Mouse (Mus musculus) olfactory bulb, adult 2 months (tissue): ENCODE results near the gene Rpl13. TPM values are rescaled to one million over a fixed set of nuclear protein-coding genes. Genes with fewer than 3 reads are reported as not detected.
"Not testable (repeated sequence)": the region's sequence is repeated elsewhere in the genome, so short reads cannot be mapped to it uniquely, and the experiment has no call there.

Source experiments
- H3K27ac ChIP-seq: fragments of 200-500 bp; 2 replicates; pipeline ENCODE4 v1.5.1; 2012; ENCODE audit warnings: low read depth, low read length; ENCODE audit not compliant: insufficient read depth
- H3K4me1 ChIP-seq: fragments of 200-500 bp; 2 replicates; pipeline ENCODE4 v1.6.1; 2012; ENCODE audit warnings: low read length; ENCODE audit not compliant: control insufficient read depth, insufficient read depth
- H3K4me3 ChIP-seq: fragments of 200-500 bp; 2 replicates; pipeline ENCODE4 v1.5.1; 2012; ENCODE audit warnings: mild to moderate bottlenecking, low read depth, low read length, moderate library complexity; ENCODE audit not compliant: insufficient read depth
- CTCF ChIP-seq: fragments of 200-500 bp; IDR thresholded peaks from 2 replicates; pipeline ENCODE4 v1.5.1; 2012; ENCODE audit warnings: low read depth, mild to moderate bottlenecking, low read length, moderate library complexity; ENCODE audit not compliant: insufficient read depth
- POLR2A ChIP-seq: fragments of 200-500 bp; IDR thresholded peaks from 2 replicates; pipeline ENCODE4 v1.6.1; 2012; ENCODE audit warnings: mild to moderate bottlenecking, low read depth, low read length, moderate library complexity; ENCODE audit not compliant: insufficient read depth
- WGBS: fragments of 180-500 bp; shearing (Covaris S2); methylation state at CpG from one replicate; pipeline ENCODE4 v1.1.7; 2018; 5-methylcytosine and 5-hydroxymethylcytosine counted together
- polyA plus RNA-seq: library from polyadenylated mRNA; stranded (reverse); fragments of >200 nt; gene quantifications from 2 replicates; pipeline ENCODE4 v1.2.4, GENCODE M21; 2012; ENCODE audit warnings: low replicate concordance; ENCODE audit not compliant: missing spikeins, insufficient read depth, insufficient read length

Gene Rpl13
- polyA plus RNA-seq, 1 experiment: not detected

- Histone ChIP-seq H3K27ac (peak overlapping the region; percentile 96), H3K4me1 (peaks cover 18% of the 10 kb centered on the region), H3K4me3 (no peak overlapping the region)
- TF ChIP-seq CTCF: no peak
- no peak for TF ChIP-seq POLR2A
- 35% methylated on average over 12 of the region's 12 CpGs for WGBS
Observed at GRCm38 (mm10) chr8:123083610-123084009, 18.5 kb upstream of the Rpl13 start.

DNA sequence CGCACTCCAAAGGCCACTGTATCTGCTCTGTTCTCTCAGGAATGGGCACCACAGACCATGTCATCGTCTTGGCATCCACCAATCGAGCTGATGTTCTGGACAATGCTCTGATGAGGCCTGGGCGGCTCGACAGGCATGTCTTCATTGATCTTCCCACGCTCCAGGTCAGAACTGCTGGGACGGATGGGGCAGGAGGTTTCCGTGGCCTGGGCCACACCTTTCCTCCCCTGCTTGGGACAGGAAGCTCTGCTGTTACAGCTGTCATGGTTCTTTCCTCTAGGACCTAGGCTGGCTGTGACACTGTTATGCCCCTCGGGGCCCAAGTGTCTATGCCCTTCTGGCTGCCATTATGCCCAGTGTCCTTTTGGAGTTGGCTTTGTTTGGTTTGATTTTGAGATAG, 14.9 kb upstream of the Rpl13 start:
- Histone ChIP-seq H3K4me1 (peaks cover 18% of the 10 kb centered on the region), H3K27ac (no peak overlapping the region), H3K4me3 (no peak overlapping the region)
- 89% methylated on average over 9 of the region's 9 CpGs for WGBS
- TF ChIP-seq CTCF: no peak
- no peak for TF ChIP-seq POLR2A

DNA sequence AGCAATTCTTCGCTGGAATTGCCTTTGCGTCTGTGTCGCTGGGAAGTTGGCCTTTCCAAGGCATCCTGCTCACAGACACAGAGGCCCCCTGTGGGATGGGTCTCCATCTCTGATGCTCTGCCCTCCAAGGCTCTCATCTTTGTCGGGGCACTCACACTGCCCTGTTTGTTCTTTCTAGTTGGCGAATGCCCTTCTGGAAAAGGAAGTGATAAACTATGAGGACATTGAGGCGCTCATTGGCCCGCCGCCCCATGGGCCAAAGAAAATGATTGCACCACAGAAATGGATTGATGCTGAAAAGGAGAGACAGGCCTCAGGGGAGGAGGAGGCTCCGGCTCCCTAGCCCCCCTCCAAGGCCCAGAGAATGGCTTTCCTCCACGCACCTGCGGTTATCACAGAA, 4.9 kb upstream of the Rpl13 start:
- Histone ChIP-seq H3K27ac (0 out of 2 replicates have a peak overlapping the region, but pooled peaks have one; percentile 29), H3K4me1 (peaks cover 3% of the 10 kb centered on the region), H3K4me3 (no peak overlapping the region)
- TF ChIP-seq CTCF (no peak), POLR2A (no peak)
- WGBS: 77% methylated on average over 11 of the region's 11 CpGs

- H3K27ac ChIP-seq: 0 out of 2 replicates have a peak overlapping the region, but pooled peaks have one; percentile 29
- 57% methylated on average over 12 of the region's 12 CpGs for WGBS
- H3K4me3 ChIP-seq: no peak overlapping the region
- peaks cover 3% of the 10 kb centered on the region for H3K4me1 ChIP-seq
- TF ChIP-seq CTCF (no peak), POLR2A (no peak)
Observed at GRCm38 (mm10) chr8:123097786-123098584, 4.2 kb upstream of the Rpl13 start.

- no peak overlapping the region for H3K27ac ChIP-seq
- H3K4me1 ChIP-seq: peaks cover 5% of the 10 kb centered on the region
- 62% methylated on average over 8 of the region's 8 CpGs for WGBS
- no peak for TF ChIP-seq CTCF
- no peak for TF ChIP-seq POLR2A
- no peak overlapping the region for H3K4me3 ChIP-seq
Observed at GRCm38 (mm10) chr8:123100288-123100687, 1.9 kb upstream of the Rpl13 start.

DNA sequence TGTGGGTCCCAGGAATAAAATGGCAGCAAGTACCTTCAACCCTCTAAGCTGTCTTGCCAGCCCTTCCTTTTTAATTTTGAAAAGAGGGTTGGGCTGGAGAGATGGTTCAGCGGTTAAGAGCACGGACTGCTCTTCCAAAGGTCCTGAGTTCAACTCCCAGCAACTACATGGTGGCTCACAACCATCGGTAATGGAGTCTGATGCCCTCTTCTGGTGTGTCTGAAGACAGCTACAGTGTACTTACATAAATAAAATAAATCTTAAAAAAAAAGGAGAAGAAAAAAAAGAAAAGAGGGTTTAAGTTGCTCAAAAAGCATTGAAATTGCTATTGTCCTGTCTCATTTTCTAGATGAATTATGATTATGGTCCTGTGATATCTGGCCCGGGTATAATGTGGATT, 906 bp upstream of the Rpl13 start:
- Histone ChIP-seq H3K4me1 (peaks cover 5% of the 10 kb centered on the region), H3K4me3 (no peak overlapping the region), H3K27ac (no peak overlapping the region)
- TF ChIP-seq POLR2A (no peak), CTCF (no peak)
- WGBS: 83% methylated on average over 4 of the region's 4 CpGs

GRCm38 (mm10) chr8:123102855-123103254, 705 bp downstream of the Rpl13 start:
- WGBS: under 1% methylated on average over 26 of the region's 26 CpGs
- H3K27ac ChIP-seq: peak overlapping the region; percentile 15
- H3K4me1 ChIP-seq: not testable (repeated sequence)
- H3K4me3 ChIP-seq: peak overlapping the region; percentile 60

DNA sequence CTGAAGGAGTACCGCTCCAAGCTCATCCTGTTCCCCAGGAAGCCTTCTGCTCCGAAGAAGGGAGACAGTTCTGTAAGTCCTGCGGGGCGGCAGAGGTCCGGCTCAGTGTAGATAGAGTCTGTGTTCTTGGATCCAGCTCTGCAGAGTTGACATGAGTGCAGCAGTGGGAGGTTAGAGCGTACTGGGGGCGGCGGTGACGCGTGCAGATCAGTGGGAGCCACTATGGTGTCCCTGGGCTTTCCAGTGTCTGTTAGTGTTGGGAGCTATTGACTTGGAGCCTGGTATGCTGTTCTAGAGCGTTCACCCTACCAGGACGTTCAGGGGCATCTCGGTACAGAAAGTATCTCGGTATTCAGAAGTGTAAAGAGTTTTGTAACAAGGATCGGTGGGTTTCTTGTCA, 1.1 kb downstream of the Rpl13 start:
- no peak overlapping the region for H3K27ac ChIP-seq
- TF ChIP-seq CTCF (no peak), POLR2A (no peak)
- H3K4me1 ChIP-seq: peaks cover 3% of the 10 kb centered on the region; the same call in 1 of the 2 replicates
- H3K4me3 ChIP-seq: peak overlapping the region; percentile 60
- 10% methylated on average over 15 of the region's 15 CpGs for WGBS

GRCm38 (mm10) chr8:123104046-123104767, 2.1 kb downstream of the Rpl13 start:
- H3K4me3 ChIP-seq: no peak overlapping the region
- WGBS: 59% methylated on average over 6 of the region's 6 CpGs
- TF ChIP-seq POLR2A (no peak), CTCF (no peak)
- H3K4me1 ChIP-seq: peaks cover 2% of the 10 kb centered on the region; the same call in 1 of the 2 replicates
- no peak overlapping the region for H3K27ac ChIP-seq
